Mouse (Mus musculus): Measurements from ENCODE around the gene Gm49369. TPM values are rescaled to one million over a fixed set of nuclear protein-coding genes. Genes with fewer than 3 reads are reported as not detected.

The Gm49369 gene
- polyA plus RNA-seq, 1 experiment from 2014 or later: 0.79 TPM

DNA sequence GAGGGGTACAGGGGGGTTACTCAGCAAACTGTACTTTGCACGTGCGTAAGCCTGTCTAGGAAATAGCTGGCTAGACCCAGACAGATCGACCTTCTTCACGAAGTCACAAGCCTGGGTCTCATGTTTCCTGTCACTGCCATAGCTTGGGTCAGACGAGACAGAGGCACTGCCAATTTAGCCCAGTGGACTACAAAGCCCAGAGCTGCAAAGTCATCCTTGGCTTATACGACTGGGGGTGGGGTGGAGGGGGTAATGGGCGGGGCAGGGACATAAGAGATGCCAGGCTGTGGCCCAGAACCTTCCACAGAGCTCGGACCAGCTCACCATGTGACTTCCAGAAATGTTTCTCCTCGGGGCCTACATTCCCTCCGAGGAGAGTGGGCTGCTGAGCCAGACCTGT, 1.8 kb upstream of the Gm49369 start:
- peaks cover 9% of the 10 kb centered on the region for H3K4me1 ChIP-seq (ENCODE audit: control insufficient read depth, insufficient read depth, low read length)
- WGBS: 88% methylated on average over 10 of the region's 10 CpGs
- DNase-seq (ENCODE audit: low spot score) (no peak), ATAC-seq (ENCODE audit: insufficient number of reproducible peaks, low FRiP score, low TSS enrichment, low read depth) (no peak)
- H3K4me2 ChIP-seq (ENCODE audit: low read depth, severe bottlenecking): no peak overlapping the region
- no peak overlapping the region for H3K27ac ChIP-seq (replicated peaks; ENCODE audit: low read depth, low read length)
- H3K9me3 ChIP-seq (ENCODE audit: control insufficient read depth, low read length): no peaks in the 10 kb centered on the region
- no peak overlapping the region for H3K9ac ChIP-seq (ENCODE audit: low read length)
- no peak overlapping the region for H3K4me3 ChIP-seq (ENCODE audit: low read depth, low read length)
- peaks cover 40% of the 10 kb centered on the region for H3K36me3 ChIP-seq (ENCODE audit: control insufficient read depth, insufficient read depth, low read length)
- no peaks in the 10 kb centered on the region for H3K27me3 ChIP-seq (ENCODE audit: control insufficient read depth, insufficient read depth, low read length)

DNA sequence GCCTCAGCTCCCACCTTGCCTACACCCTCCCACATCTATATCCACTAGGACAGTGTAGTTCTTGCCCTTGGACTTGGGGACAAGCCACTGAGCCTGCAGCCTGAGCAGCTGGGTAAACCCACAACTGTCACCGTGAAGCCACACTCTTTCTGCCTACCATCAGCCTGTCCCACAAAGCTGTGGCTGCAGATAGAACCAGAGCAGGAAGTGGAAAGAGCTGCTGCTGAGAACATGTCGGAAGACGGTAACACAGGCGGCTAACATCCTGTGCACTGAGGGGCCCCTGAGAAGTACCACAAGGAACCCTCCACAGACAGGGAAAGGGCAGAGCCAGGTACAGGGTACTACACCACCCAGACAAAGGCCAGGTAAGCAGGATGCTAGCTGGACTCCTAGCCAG, 1.3 kb downstream of the Gm49369 start:
- no peaks in the 10 kb centered on the region for H3K27me3 ChIP-seq (ENCODE audit: control insufficient read depth, insufficient read depth, low read length)
- H3K4me2 ChIP-seq (ENCODE audit: low read depth, severe bottlenecking): no peak overlapping the region
- ATAC-seq (ENCODE audit: insufficient number of reproducible peaks, low FRiP score, low TSS enrichment, low read depth): no peak
- WGBS: 89% methylated on average over 4 of the region's 4 CpGs
- no peak for DNase-seq (ENCODE audit: low spot score)
- H3K4me3 ChIP-seq (ENCODE audit: low read depth, low read length): no peak overlapping the region
- no peak overlapping the region for H3K9ac ChIP-seq (ENCODE audit: low read length)
- no peaks in the 10 kb centered on the region for H3K9me3 ChIP-seq (ENCODE audit: control insufficient read depth, low read length)
- H3K36me3 ChIP-seq (ENCODE audit: control insufficient read depth, insufficient read depth, low read length): peaks cover 42% of the 10 kb centered on the region
- H3K4me1 ChIP-seq (ENCODE audit: control insufficient read depth, insufficient read depth, low read length): no peaks in the 10 kb centered on the region
- H3K27ac ChIP-seq (replicated peaks; ENCODE audit: low read depth, low read length): no peak overlapping the region

DNA sequence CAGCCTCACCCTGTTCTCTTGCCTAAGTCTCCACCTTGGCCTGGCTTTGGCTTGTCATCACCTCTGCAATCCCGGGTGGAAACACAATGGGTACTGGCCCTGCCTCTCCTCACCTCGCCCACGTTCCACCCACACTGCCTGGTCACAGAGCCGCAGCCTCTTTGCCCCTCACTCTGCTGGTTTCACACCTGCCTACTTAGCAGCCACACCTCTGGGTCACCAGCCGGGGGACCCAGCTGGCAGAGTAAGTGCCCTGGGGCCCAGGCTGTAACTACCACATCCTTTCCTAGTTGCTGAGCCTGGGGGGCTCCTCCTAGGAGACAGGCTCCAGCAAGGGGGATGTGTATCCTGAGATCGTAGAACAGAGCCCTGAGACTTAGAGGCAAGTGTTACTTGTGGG, 3.3 kb downstream of the Gm49369 start:
- H3K4me3 ChIP-seq (ENCODE audit: low read depth, low read length): no peak overlapping the region
- DNase-seq (ENCODE audit: low spot score): no peak
- ATAC-seq (ENCODE audit: insufficient number of reproducible peaks, low FRiP score, low TSS enrichment, low read depth): no peak
- H3K9me3 ChIP-seq (ENCODE audit: control insufficient read depth, low read length): no peaks in the 10 kb centered on the region
- H3K36me3 ChIP-seq (ENCODE audit: control insufficient read depth, insufficient read depth, low read length): peaks cover 36% of the 10 kb centered on the region
- no peaks in the 10 kb centered on the region for H3K4me1 ChIP-seq (ENCODE audit: control insufficient read depth, insufficient read depth, low read length)
- WGBS: 77% methylated on average over 6 of the region's 6 CpGs
- H3K27me3 ChIP-seq (ENCODE audit: control insufficient read depth, insufficient read depth, low read length): no peaks in the 10 kb centered on the region
- no peak overlapping the region for H3K9ac ChIP-seq (ENCODE audit: low read length)
- H3K27ac ChIP-seq (replicated peaks; ENCODE audit: low read depth, low read length): no peak overlapping the region
- H3K4me2 ChIP-seq (ENCODE audit: low read depth, severe bottlenecking): no peak overlapping the region

- no peak overlapping the region for H3K4me3 ChIP-seq (ENCODE audit: low read depth, low read length)
- 94% methylated on average over 14 of the region's 14 CpGs for WGBS
- no peaks in the 10 kb centered on the region for H3K9me3 ChIP-seq (ENCODE audit: control insufficient read depth, low read length)
- no peak overlapping the region for H3K27ac ChIP-seq (replicated peaks; ENCODE audit: low read depth, low read length)
- no peak for ATAC-seq (ENCODE audit: insufficient number of reproducible peaks, low FRiP score, low TSS enrichment, low read depth)
- no peak overlapping the region for H3K9ac ChIP-seq (ENCODE audit: low read length)
- peaks cover 6% of the 10 kb centered on the region for H3K27me3 ChIP-seq (ENCODE audit: control insufficient read depth, insufficient read depth, low read length)
- peaks cover 22% of the 10 kb centered on the region for H3K36me3 ChIP-seq (ENCODE audit: control insufficient read depth, insufficient read depth, low read length)
- no peaks in the 10 kb centered on the region for H3K4me1 ChIP-seq (ENCODE audit: control insufficient read depth, insufficient read depth, low read length)
- no peak overlapping the region for H3K4me2 ChIP-seq (ENCODE audit: low read depth, severe bottlenecking)
- DNase-seq (ENCODE audit: low spot score): no peak
Measured at GRCm38 (mm10) chr7:142377233-142377925, 5.1 kb downstream of the Gm49369 start.

DNA sequence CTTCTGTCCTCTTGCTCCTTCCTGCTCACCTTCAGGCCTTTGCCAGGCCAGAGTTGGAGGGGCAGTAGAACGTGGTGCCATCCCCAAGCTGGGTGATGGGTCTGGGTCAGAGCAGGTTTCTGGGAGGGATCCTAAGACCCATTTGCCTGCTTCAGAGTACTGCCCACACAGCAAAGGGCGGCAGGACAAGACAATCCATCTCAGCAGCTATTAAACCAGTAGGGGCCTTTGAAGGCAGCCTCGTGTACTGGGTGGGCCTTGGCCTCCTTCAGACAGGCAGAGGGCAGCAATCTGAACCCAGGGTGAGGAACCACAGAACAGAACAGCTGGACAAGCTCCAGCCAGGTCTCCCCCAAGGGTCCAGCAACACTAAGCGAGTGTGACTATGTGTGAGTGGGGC, 6.4 kb downstream of the Gm49369 start:
- no peak overlapping the region for H3K4me2 ChIP-seq (ENCODE audit: low read depth, severe bottlenecking)
- H3K9me3 ChIP-seq (ENCODE audit: control insufficient read depth, low read length): no peaks in the 10 kb centered on the region
- peaks cover 11% of the 10 kb centered on the region for H3K36me3 ChIP-seq (ENCODE audit: control insufficient read depth, insufficient read depth, low read length)
- WGBS: 72% methylated on average over 4 of the region's 4 CpGs
- no peak overlapping the region for H3K27ac ChIP-seq (replicated peaks; ENCODE audit: low read depth, low read length)
- ATAC-seq (ENCODE audit: insufficient number of reproducible peaks, low FRiP score, low TSS enrichment, low read depth): no peak
- no peak overlapping the region for H3K9ac ChIP-seq (ENCODE audit: low read length)
- H3K27me3 ChIP-seq (ENCODE audit: control insufficient read depth, insufficient read depth, low read length): peaks cover 19% of the 10 kb centered on the region
- H3K4me3 ChIP-seq (ENCODE audit: low read depth, low read length): no peak overlapping the region
- no peak for DNase-seq (ENCODE audit: low spot score)
- H3K4me1 ChIP-seq (ENCODE audit: control insufficient read depth, insufficient read depth, low read length): no peaks in the 10 kb centered on the region

- DNase-seq (ENCODE audit: low spot score) (no peak), ATAC-seq (ENCODE audit: insufficient number of reproducible peaks, low FRiP score, low TSS enrichment, low read depth) (no peak)
- Histone ChIP-seq H3K9me3 (ENCODE audit: control insufficient read depth, low read length) (no peaks in the 10 kb centered on the region), H3K27ac (replicated peaks; ENCODE audit: low read depth, low read length) (no peak overlapping the region), H3K4me3 (ENCODE audit: low read depth, low read length) (no peak overlapping the region), H3K27me3 (ENCODE audit: control insufficient read depth, insufficient read depth, low read length) (peaks cover 27% of the 10 kb centered on the region), H3K4me2 (ENCODE audit: low read depth, severe bottlenecking) (no peak overlapping the region), H3K9ac (ENCODE audit: low read length) (no peak overlapping the region), H3K4me1 (ENCODE audit: control insufficient read depth, insufficient read depth, low read length) (no peaks in the 10 kb centered on the region), H3K36me3 (ENCODE audit: control insufficient read depth, insufficient read depth, low read length) (peaks cover 9% of the 10 kb centered on the region)
- 82% methylated on average over 6 of the region's 6 CpGs for WGBS
Measured at GRCm38 (mm10) chr7:142375261-142375724, 7.2 kb downstream of the Gm49369 start.

DNA sequence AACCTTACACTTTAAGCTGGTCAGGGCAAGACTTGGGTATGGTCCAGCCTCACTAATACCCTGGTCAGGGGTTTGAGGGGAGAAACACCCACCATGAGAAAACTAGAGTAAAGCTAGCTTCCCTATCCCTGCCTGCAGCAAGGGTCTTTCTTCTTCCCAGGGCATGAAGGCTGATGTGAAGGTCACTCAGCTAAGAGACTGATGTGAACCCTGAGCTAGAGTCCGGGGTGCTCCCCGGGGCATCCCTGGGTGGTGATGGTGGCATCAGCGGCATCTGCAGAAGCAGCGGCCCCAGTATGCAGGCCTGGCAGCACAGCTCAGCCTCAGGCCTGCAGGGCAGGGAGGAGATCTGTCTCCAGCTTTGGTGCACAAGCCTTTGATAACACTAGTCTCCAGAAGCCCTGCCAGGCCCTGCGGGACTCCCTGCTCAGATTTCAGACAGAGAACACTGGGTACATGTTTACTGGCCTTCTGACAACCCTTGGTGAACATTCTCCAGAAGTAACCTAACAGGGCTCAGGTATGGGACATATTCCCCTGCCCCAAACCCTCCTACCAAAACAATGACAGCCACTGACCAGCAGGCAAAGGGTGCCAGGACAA, 8.0 kb downstream of the Gm49369 start:
- DNase-seq (ENCODE audit: low spot score) (no peak), ATAC-seq (ENCODE audit: insufficient number of reproducible peaks, low FRiP score, low TSS enrichment, low read depth) (no peak)
- H3K4me2 ChIP-seq (ENCODE audit: low read depth, severe bottlenecking): no peak overlapping the region
- H3K27me3 ChIP-seq (ENCODE audit: control insufficient read depth, insufficient read depth, low read length): peaks cover 32% of the 10 kb centered on the region
- H3K9ac ChIP-seq (ENCODE audit: low read length): no peak overlapping the region
- H3K9me3 ChIP-seq (ENCODE audit: control insufficient read depth, low read length): no peaks in the 10 kb centered on the region
- H3K27ac ChIP-seq (replicated peaks; ENCODE audit: low read depth, low read length): no peak overlapping the region
- no peak overlapping the region for H3K4me3 ChIP-seq (ENCODE audit: low read depth, low read length)
- H3K36me3 ChIP-seq (ENCODE audit: control insufficient read depth, insufficient read depth, low read length): peaks cover 2% of the 10 kb centered on the region; the same call in 1 of the 2 replicates
- 87% methylated on average over 5 of the region's 5 CpGs for WGBS
- no peaks in the 10 kb centered on the region for H3K4me1 ChIP-seq (ENCODE audit: control insufficient read depth, insufficient read depth, low read length)

DNA sequence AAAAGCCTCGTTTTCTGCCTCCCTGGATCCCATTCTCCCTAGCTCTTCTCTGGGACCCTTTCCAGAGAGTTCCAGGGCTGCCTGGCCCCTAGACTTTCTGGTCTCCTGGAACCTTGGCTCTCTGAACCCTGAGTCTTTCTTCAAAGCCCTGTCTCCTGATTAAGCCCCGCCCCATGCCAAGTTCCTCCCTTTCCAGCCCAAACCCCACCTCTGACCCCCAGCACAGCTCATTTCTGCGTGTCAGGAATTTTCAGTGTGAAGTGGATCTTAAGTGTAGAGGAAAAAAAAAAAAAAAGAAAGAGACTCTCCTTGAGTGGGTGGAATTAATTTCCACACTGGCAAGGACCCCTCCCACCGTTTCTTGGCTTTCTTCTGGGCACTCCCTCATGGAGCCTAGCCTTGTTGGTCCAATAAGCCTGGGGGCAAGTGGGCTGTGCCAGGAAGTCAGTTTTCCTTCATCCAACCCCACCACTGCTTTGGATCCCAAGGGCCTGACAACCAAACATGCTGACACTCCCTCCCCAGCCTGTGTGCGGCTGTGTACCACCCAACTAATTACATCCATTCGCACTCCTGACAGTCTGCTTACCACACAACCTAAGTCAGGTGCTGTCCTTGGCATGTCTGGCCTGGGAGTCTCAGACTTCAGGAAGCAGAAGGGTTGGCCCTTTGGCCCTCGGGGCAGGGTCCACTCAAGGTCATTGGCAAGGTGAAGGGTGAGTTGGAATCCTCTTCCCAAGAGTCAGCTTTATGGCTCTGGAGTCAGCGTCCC, 8.6 kb downstream of the Gm49369 start, which contains the start of gene Ifitm10:
Ifitm10 (minus strand) TSS at position 113 of the 772 bp plus-strand sequence.
- Histone ChIP-seq H3K4me1 (ENCODE audit: control insufficient read depth, insufficient read depth, low read length) (no peaks in the 10 kb centered on the region), H3K4me3 (ENCODE audit: low read depth, low read length) (no peak within 1 kb of the TSS), H3K27me3 (ENCODE audit: control insufficient read depth, insufficient read depth, low read length) (peaks cover 32% of the 10 kb centered on the region), H3K9ac (ENCODE audit: low read length) (no peak within 1 kb of the TSS), H3K36me3 (ENCODE audit: control insufficient read depth, insufficient read depth, low read length) (peaks cover 2% of the 10 kb centered on the region; the same call in 1 of the 2 replicates), H3K4me2 (ENCODE audit: low read depth, severe bottlenecking) (no peak within 1 kb of the TSS), H3K27ac (replicated peaks; ENCODE audit: low read depth, low read length) (no peak within 1 kb of the TSS), H3K9me3 (ENCODE audit: control insufficient read depth, low read length) (no peaks in the 10 kb centered on the region)
- 61% methylated on average over 8 of the region's 8 CpGs for WGBS
- DNase-seq (ENCODE audit: low spot score) (no peak), ATAC-seq (ENCODE audit: insufficient number of reproducible peaks, low FRiP score, low TSS enrichment, low read depth) (no peak)
